Mouse (Mus musculus): Measurements from ENCODE around the gene Pdzd4.

Pdzd4 gene

DNA sequence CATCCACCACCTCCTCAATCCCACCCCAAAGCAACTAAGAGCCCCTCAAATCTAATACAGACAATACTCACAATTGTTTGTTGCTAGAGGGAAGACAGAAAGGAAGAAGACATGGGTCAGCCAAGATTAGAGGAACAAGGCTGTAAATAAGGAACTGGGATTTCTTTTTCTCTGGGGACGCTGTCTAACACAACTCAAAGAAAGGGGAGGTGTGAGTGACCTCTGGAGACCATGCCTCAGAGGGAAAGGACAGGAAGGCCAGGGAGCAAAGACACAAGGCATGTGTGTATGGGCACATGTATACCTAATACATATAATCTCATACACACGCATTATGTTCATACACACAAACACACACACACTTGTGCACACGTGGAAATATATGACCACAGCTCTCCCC lies 42.5 kb downstream of the Pdzd4 start:
- no peak for DNase-seq

DNA sequence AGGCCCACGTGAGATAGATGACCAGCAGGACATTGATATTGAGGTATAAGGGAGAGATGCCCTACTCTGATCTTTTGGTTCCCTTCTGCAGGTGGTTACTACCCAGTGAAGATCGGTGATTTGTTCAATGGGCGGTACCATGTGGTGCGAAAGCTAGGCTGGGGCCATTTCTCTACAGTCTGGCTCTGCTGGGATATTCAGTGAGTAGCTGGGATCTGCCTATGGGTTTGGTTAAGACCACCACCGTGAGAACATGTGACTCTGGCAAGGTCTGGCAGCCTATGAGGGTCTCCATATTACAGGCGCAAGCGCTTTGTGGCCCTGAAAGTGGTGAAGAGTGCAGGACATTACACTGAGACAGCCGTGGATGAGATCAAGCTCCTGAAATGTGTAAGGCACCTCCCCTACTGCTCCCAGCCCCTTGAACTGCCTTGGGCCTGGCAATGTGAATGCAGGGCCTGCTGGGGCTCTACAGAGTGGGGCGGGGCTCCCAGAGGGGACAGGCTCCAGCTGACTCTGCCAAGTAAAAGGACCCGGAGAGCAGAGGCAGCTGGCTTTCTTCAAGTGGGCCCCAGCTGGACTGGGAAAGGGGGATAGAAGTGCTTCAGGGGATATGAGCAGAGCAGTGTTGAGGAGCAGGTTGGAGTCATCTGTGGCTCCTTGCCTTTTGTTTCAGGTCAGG lies 49.8 kb downstream of the Pdzd4 start:
- no peak for DNase-seq

DNA sequence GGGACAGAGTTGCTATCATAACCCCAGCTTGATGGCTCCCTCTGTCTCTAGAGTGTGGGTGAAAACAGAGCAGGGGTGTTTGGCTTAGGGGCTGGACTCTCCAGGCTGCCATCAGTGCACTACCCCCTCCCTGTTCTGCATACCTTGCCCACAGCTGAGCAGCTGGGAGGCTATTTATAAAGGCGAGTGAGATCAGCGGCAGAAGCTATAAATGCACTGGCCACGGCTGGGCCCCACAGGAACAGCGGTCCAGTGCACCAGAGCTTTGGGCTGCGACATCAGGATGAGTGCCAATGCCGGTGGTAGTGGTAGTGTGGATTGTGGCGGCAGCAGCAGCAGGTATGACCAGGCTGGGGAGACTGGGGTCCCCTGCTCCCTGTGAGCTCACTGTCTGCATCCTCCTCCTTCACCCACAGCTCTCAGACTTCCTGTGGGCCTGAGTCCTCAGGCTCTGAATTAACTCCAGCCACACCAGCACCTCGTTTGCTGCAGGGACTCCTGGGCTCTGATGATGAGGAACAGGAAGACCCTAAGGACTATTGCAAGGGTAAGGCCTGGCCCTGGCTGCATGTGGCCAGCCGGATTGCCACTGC lies 50.5 kb downstream of the Pdzd4 start, which contains the start of gene Srpk3:
Gene Srpk3, plus strand, starts transcription at position 238 of the 593 bp plus-strand sequence.
- no peak for DNase-seq

DNA sequence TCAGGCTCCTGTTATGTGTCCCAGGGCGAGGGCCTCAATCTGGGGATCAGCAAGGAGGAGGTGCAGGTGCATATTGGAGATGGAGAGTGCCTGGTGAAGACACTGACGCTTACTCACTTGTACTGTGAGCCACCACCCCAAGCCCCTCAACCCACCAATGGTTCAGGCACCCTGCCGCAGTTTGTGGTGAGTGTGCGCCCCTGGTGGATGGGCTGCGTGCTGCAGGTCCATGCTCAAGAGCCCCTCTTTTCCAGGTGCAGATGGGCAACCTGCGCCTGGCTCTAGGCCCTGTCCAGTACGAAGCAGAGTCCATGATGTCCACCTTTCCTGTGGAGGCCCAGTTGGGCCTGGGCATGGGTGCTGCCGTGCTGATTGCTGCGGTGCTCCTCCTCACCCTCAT lies 57.5 kb downstream of the Pdzd4 start:
- no peak for DNase-seq

DNA sequence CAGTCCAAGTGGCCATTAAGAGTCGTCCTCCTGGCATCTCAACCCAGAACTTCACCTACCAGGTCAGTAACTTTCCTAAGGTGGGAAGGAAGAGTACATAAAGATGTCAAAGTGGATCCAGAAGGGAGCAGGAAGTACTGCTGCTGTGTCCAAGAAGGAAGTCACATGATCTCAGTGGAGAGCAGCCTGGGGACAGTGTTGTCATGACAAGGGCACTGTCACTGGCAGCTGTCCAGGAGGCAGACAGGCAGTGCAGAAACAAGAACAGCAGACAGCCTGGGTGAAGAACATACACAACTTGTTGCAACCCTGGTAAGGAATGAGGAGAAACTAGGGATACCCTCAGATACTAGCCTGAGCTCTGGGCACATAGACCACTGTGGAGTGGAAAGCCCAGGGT lies 59.5 kb downstream of the Pdzd4 start:
- DNase-seq, result peak; percentile 59

DNA sequence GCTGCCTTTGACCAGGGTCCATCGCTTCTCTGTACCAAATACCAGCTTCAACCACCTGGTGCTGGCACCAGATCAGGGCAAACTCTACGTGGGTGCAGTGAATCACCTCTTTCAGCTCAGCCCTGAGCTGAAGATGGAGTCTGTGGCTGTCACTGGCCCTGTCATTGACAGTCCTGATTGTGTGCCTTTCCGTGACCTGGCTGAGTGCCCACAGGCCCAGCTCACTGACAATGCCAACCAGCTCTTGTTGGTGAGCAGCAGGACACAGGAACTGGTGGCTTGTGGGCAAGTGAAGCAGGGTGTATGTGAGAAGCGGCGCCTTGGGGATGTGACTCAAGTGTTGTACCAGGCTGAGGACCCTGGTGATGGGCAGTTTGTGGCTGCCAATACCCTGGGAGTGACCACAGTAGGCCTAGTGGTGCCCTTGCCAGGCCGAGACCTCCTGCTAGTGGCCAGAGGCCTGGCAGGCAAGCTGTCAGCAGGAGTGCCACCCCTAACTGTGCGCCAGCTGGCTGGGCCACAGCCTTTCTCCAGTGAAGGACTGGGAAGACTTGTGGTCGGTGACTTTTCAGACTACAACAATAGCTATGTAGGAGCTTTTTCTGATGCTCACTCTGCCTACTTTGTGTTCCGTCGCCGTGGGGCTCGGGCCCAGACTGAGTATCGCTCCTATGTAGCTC lies 66.0 kb downstream of the Pdzd4 start:
- DNase-seq, result no peak

DNA sequence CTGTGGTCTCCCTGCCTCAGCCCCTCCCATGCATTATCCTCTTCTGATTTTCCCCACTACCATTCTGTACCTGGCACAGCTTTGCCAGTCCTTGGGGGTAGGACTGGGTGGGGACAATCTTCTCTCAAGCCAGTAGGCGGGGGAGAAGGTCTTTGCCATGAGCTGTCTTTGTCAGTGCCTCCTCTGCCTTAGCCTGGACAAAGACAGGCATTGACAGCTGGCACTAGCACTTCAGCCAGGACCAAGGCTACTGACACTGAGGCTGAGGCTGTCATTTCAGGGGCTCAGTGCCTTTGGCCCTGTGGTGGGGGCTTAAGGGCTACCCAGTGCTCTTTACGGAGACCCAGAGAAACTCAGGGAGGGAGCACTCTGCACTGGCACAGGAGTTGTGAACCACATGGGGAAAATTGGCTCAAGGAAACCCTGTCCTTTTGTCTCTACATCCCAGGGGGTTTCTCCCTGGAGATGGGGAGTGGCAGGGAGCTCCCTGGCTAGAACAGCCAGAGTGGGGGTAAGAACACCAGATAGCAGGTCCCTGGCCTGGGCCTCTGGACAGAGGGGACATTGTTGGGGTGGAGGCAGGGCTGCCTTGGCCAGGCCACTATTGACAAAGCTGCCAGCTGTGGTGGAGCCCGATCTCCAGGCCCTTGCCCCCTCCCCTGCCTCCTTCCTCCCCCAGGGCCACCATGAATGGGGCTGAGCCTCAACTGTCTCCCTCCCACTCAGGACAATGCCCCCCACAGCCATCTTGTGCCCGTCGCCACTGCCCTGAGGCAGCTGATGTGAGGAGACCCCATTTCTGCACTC lies 68.2 kb downstream of the Pdzd4 start, which contains the start of gene Plxnb3:
Gene Plxnb3, plus strand, starts transcription at position 757 of the 807 bp plus-strand sequence.
- DNase-seq, result no peak

DNA sequence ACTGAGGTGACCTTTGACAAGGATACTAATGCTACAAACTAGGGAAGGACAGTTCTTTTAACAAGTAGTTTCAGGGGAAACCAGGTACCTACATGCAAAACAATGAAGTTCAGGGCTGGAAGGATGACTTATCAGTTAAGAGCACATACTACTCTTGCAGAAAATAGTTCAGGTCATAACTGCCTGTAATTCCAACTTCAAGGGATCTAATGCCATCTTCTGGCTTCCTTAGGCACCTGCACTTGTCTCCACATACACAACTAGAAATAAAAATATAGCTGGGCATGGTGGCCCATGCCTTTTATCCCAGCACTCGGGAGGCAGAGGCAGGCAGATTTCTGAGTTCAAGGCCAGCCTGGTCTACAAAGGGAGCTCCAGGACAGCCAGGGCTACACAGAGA lies 75.8 kb downstream of the Pdzd4 start:
- DNase-seq, result no peak

DNA sequence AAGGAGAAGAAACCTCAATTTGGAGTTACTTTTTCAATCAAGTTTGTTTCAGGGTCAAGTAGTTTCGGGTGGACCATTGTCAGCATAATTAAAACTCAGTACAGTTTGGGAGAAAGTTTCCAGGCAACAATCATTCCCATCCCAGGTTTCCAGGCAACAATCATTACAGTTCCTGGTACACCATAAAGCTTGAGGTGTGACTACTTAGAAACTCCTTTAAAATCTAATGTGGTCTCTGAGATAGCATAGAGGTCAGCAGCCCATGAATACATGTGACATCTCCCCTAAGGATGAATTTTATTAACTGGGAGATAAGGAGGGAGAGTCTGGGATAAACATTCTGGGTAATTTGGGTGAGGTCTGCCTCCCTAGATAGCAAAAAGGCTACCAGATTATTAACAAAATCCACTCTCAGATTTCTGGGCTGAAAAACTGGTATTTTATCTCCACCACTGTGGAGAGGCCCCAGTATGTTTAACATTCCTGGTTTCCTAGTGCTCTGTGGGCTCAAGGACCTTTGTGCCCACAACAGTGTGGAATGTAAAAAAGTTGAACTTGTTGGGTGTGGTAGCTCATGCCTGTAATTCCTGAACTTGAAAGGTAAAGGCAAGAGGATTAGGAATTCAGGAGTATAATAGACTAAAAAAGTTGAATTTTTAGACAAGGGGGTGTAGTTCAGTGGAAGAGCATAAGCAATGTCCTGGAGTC lies 79.8 kb downstream of the Pdzd4 start:
- no peak for DNase-seq

Measured in kidney, adult 9 months (tissue).